Comparison of ENCODE assay signal across 7 mouse cellular contexts in genomic region chr9:106531833-106532232, GRCm38 (mm10). TPM values are rescaled to one million over a fixed set of nuclear protein-coding genes. Genes with fewer than 3 reads are reported as not detected.
DNase-seq lines count a peak whose midpoint lies in the region; ATAC-seq and TF ChIP-seq lines count a peak whose summit lies in the region.

No protein-coding gene starts in this region.

- H3K4me3 ChIP-seq in CH12.LX (replicated peaks in 1 of 3; ENCODE audit: low read depth in 2 of 3, low read length in 2 of 3, poor library complexity in 1 of 3), result no peak overlapping the region

- peak; percentile 83 to 100 for TF ChIP-seq CTCF in CH12.LX (conservative IDR thresholded peaks at IDR 0.05 in 1 of 2, IDR thresholded peaks at IDR 0.05 in 1 of 2; ENCODE audit: low read depth in 2 of 2, low read length in 2 of 2)

- TF ChIP-seq EP300 in CH12.LX (IDR thresholded peaks at IDR 0.05; ENCODE audit: low read length), result no peak

- peaks cover 3% of the 10 kb centered on the region for H3K9me3 ChIP-seq in CH12.LX (replicated peaks; ENCODE audit: low read length)

- in situ Hi-C loops in CH12.LX (cut with MboI; ENCODE audit: low pct_ligation_motif_present, low pct_unique_long_range_greater_than_20kb, low sequenced_read_pairs), result no loop called here

- no peak for TF ChIP-seq POLR2A in CH12.LX (IDR thresholded peaks at IDR 0.05; ENCODE audit: low read depth, low read length)

- TF ChIP-seq RAD21 in CH12.LX (IDR thresholded peaks at IDR 0.05; ENCODE audit: low read depth, low read length), result peak; percentile 76

- dilution Hi-C loops in CH12.LX (cut with MboI; ENCODE audit: extremely low pct_ligation_motif_present, extremely low pct_unique_long_range_greater_than_20kb, low sequenced_read_pairs), result no loop called here

- peak; percentile 11 to 26 for DNase-seq in kidney, postnatal 4 days
- DNase-seq in kidney, adult 18-20 months, result no peak
- DNase-seq in CH12.LX (ENCODE audit: extremely low read depth), result peak; percentile 71
- peak; percentile 78 for DNase-seq in NIH3T3 (ENCODE audit: low read depth)
- DNase-seq in spleen, adult 12 weeks (ENCODE audit: low spot score), result no peak

- H3K27me3 ChIP-seq in CH12.LX (replicated peaks), result peaks cover 11% of the 10 kb centered on the region

- no peaks in the 10 kb centered on the region for H3K36me3 ChIP-seq in CH12.LX (replicated peaks in 1 of 2; ENCODE audit: control insufficient read depth in 1 of 2, insufficient read depth in 1 of 2, low read length in 1 of 2)

- no peaks in the 10 kb centered on the region for H3K79me2 ChIP-seq in CH12.LX (replicated peaks; ENCODE audit: control insufficient read depth, extremely low read depth, insufficient read depth, poor library complexity, severe bottlenecking)

- H3K4me2 ChIP-seq in CH12.LX (ENCODE audit: insufficient read depth, low read depth, poor library complexity, severe bottlenecking), result no peak overlapping the region

- no peaks in the 10 kb centered on the region; a peak in 1 of 4 replicates for H3K4me1 ChIP-seq in CH12.LX (ENCODE audit: control insufficient read depth in 1 of 2, insufficient read depth in 2 of 2)

- H3K27ac ChIP-seq in CH12.LX (ENCODE audit: insufficient read depth, low read depth), result no peak overlapping the region

- ATAC-seq in erythroid progenitor cell, adult 5-6 weeks (replicated peaks; ENCODE audit: low FRiP score, poor library complexity, severe bottlenecking), result 0 out of 2 replicates have a peak, but pooled peaks have one; percentile 54
- peak; percentile 99 for ATAC-seq in megakaryocyte progenitor cell, adult 5-6 weeks (replicated peaks; ENCODE audit: poor library complexity)

- H3K9ac ChIP-seq in CH12.LX (ENCODE audit: insufficient read depth, low read depth), result no peak overlapping the region

TF ChIP-seq in CH12.LX, 34 proteins besides CTCF, POLR2A, EP300 and RAD21:
- TF ChIP-seq SIN3A (IDR thresholded peaks at IDR 0.05; ENCODE audit: low read length) (no peak), NELFE (IDR thresholded peaks at IDR 0.05; ENCODE audit: low read depth, low read length) (peak; percentile 81; the same call in 1 of the 2 replicates), JUND (conservative IDR thresholded peaks at IDR 0.05; ENCODE audit: low read depth, low read length) (0 out of 2 replicates have a peak, but pooled peaks have one; percentile 20), SMC3 (IDR thresholded peaks at IDR 0.05; ENCODE audit: low read depth, low read length) (peak; percentile 83)

RNA-seq across cellular contexts. Expression of gene Iqcf5, which starts 17.5 kb away (rescaled TPM):
- total RNA-seq in CH12.LX (2012; rRNA removed) (0.72 TPM in 1 of 2 replicates, not detected in the other), CH12.LX (2014; rRNA removed) (0.77 TPM in 1 of 2 replicates, not detected in the other)
- 1.8 and 2.9 TPM in 2 replicates for polyA plus RNA-seq in CH12.LX (2012; ENCODE audit: insufficient read length, low read depth)
- total RNA-seq in erythroid progenitor cell, adult 5-6 weeks (2015; ENCODE audit: low replicate concordance), result not detected in 2 replicates
- not detected in 2 replicates for total RNA-seq in erythroid progenitor cell, adult 5-6 weeks (2017; ENCODE audit: low replicate concordance)
- not detected in 2 replicates for total RNA-seq in megakaryocyte progenitor cell, adult 5-6 weeks (2015)
- total RNA-seq in megakaryocyte progenitor cell, adult 5-6 weeks (2017), result not detected in 2 replicates

RNA-seq across cellular contexts. Expression of gene Iqcf3, which starts 29.6 kb away (rescaled TPM):
- not detected in 2 replicates for total RNA-seq in CH12.LX (2012; rRNA removed)
- not detected in 2 replicates for total RNA-seq in CH12.LX (2014; rRNA removed)
- not detected in 2 replicates for polyA plus RNA-seq in CH12.LX (2012; ENCODE audit: insufficient read length, low read depth)
- total RNA-seq in erythroid progenitor cell, adult 5-6 weeks (2015; ENCODE audit: low replicate concordance), result not detected in 2 replicates
- not detected in 2 replicates for total RNA-seq in erythroid progenitor cell, adult 5-6 weeks (2017; ENCODE audit: low replicate concordance)
- not detected in 2 replicates for total RNA-seq in megakaryocyte progenitor cell, adult 5-6 weeks (2015)
- total RNA-seq in megakaryocyte progenitor cell, adult 5-6 weeks (2017), result not detected in 2 replicates

RNA-seq across cellular contexts. Expression of gene Iqcf1, which starts 32.1 kb away (rescaled TPM):
- not detected in 2 replicates for total RNA-seq in CH12.LX (2012; rRNA removed)
- not detected in 2 replicates for total RNA-seq in CH12.LX (2014; rRNA removed)
- polyA plus RNA-seq in CH12.LX (2012; ENCODE audit: insufficient read length, low read depth), result not detected in 2 replicates
- total RNA-seq in erythroid progenitor cell, adult 5-6 weeks (2015; ENCODE audit: low replicate concordance), result not detected in 2 replicates
- not detected in 2 replicates for total RNA-seq in erythroid progenitor cell, adult 5-6 weeks (2017; ENCODE audit: low replicate concordance)
- not detected in 2 replicates for total RNA-seq in megakaryocyte progenitor cell, adult 5-6 weeks (2015)
- not detected in 2 replicates for total RNA-seq in megakaryocyte progenitor cell, adult 5-6 weeks (2017)

RNA-seq across cellular contexts. Expression of gene Iqcf4, which starts 39.0 kb away (rescaled TPM):
- total RNA-seq in CH12.LX (2012; rRNA removed), result not detected in 2 replicates
- not detected in 2 replicates for total RNA-seq in CH12.LX (2014; rRNA removed)
- polyA plus RNA-seq in CH12.LX (2012; ENCODE audit: insufficient read length, low read depth), result not detected in 2 replicates
- total RNA-seq in erythroid progenitor cell, adult 5-6 weeks (2015; ENCODE audit: low replicate concordance), result not detected in 2 replicates
- not detected in 2 replicates for total RNA-seq in erythroid progenitor cell, adult 5-6 weeks (2017; ENCODE audit: low replicate concordance)
- not detected in 2 replicates for total RNA-seq in megakaryocyte progenitor cell, adult 5-6 weeks (2015)
- not detected in 2 replicates for total RNA-seq in megakaryocyte progenitor cell, adult 5-6 weeks (2017)

RNA-seq across cellular contexts. Expression of gene Parp3, which starts 55.1 kb away (rescaled TPM):
- total RNA-seq in CH12.LX (2012; rRNA removed), result 12.3 and 12.9 TPM in 2 replicates
- 10.3 and 11.1 TPM in 2 replicates for total RNA-seq in CH12.LX (2014; rRNA removed)
- 24.6 and 36.6 TPM in 2 replicates for polyA plus RNA-seq in CH12.LX (2012; ENCODE audit: insufficient read length, low read depth)
- total RNA-seq in erythroid progenitor cell, adult 5-6 weeks (2015; ENCODE audit: low replicate concordance), result 3.2 and 4.2 TPM in 2 replicates
- total RNA-seq in erythroid progenitor cell, adult 5-6 weeks (2017; ENCODE audit: low replicate concordance), result 2.3 and 3.3 TPM in 2 replicates
- total RNA-seq in megakaryocyte progenitor cell, adult 5-6 weeks (2015), result 5.9 and 7.0 TPM in 2 replicates
- 8.0 and 12.1 TPM in 2 replicates for total RNA-seq in megakaryocyte progenitor cell, adult 5-6 weeks (2017)

Comparison
In these comparisons a context has a peak if more than half of its experiments do, and no peak if none do; other contexts are left out.
1. DNase-seq: peak in kidney, postnatal 4 days (2 of 2), CH12.LX (single experiment) and NIH3T3 (single experiment); none in kidney, adult 18-20 months (single experiment) and spleen, adult 12 weeks (single experiment).